Mouse (Mus musculus) adrenal gland, adult (tissue): Measurements from ENCODE around the gene Fndc3b.

Source experiments
- DNase-seq, 2 experiments: peaks; one replicate each; pipeline ENCODE4 v3.0.0; 2022 to 2023; ENCODE audit warnings: low spot score in 1 of 2; ENCODE audit not compliant: inconsistent age in 2 of 2

Fndc3b gene

DNA sequence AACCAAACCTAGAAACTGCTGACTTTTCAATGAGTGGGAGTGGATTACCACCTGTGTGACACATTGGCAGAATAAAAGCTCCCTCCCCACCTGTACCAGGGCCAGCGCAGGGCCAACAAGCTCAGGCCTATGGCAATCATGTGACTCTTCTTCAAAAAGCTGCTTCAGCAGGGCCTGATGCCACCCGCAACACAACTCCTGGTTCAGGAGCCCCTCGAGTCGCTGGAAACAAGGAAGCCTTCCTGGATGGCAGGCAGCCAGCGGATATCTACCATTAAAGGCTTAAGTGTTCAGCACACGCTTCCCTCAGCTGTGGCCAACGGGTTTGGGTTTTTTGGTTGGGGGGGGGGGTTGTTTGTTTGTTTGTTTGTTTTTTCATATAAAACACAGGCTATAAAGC is 37.4 kb downstream of the Fndc3b start:
- DNase-seq: no peak

- no peak for DNase-seq
Observed at GRCm38 (mm10) chr3:27670416-27670815, 40.7 kb downstream of the Fndc3b start.

GRCm38 (mm10) chr3:27667280-27667679 is 43.8 kb downstream of the Fndc3b start:
- DNase-seq: no peak

DNA sequence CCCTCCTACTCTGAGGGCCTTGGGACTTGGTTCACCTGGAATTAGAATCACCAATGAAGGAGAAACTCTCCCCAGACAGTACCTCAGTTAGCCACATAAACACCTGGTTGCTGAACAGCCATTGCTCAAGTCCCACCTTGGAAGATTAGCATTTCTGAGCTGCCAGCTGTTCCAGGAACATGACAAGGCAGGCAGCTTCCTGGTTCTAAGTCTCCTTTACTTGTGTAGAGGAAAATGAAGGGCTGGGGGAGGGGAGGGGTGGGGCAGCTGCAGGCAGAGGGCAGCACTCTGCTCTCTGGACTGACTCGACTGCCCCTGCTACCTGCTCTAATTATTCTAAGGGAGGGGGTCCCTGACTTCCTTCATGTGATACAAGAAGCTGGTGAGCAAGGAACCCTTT is 45.8 kb downstream of the Fndc3b start:
- DNase-seq: no peak

DNA sequence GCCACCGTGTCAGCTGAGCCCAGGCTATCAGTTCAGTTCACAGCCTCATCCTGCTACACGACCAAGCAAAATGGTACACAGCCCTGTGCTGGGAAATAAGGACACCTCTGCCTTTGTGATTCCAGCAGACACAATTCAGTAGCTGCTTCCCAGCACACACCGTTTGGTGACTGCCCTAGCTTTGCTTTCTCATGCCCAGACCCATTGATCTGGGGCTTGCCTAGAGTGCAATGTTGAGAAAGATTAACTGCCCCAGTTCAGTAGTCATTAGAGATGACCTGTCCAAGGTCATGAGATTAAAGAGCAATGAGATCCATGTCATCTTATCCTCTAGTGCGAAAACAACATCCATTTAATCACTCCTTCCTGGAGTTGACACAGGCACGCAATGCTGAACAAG is 47.9 kb downstream of the Fndc3b start:
- peak in 1 of 2 experiments; percentile 81 for DNase-seq

DNA sequence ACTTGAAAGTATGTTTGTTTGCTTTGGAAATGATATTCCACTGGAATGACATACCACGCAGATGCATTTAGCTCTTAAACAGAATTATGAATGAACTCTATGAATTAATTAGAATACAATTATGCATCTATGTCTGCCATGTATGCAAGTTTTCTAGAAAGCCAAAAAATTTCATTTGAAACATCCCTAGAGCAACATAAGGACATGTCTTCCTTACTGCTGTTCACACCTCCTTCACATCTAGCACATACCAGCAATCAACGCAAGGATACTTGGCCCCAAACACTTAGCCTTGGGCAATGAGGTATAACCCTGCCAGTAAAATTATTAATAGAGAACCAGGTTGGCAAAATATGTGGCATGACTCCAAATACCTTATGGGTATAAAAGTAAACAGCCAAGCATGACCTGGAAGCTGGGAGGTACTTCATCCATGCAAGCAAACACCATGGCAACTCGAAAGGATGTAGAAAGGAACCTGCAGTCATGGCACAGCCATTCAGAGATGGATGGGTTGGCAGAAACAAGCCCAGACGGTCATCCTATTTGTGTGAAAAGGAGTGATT is 52.8 kb downstream of the Fndc3b start:
- no peak for DNase-seq

GRCm38 (mm10) chr3:27656764-27657390 is 54.2 kb downstream of the Fndc3b start:
- DNase-seq: peak; percentile 77 to 88

- peak; percentile 56 to 84 for DNase-seq
Observed at GRCm38 (mm10) chr3:27655673-27656072, 55.4 kb downstream of the Fndc3b start.

GRCm38 (mm10) chr3:27655042-27655441 is 56.1 kb downstream of the Fndc3b start:
- DNase-seq: no peak

DNA sequence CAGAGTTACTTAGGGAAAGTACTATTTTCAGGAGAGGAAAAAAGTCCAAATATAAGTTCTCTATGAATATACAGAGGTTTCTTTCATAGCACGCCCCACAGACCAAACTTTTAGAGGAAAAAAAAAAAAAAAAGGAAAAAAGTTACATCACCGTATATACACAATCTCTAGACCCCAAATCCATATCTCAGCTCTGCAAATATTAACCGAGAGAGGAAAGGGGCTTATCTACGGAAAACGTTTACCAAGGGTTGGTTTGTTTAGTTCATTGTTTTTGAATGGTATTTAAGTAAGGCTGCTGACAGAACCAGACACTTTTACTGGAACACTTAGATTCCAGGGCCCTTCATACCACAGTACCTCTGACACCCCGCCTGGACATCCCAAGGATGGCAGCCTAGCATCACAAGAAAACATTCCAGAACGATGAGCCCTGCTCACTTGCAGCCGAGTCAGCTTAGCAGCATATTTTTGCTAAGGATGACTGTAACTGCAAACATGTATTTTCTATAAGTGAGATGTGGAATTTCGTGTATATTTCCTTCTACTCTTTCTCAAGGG is 58.6 kb downstream of the Fndc3b start:
- no peak for DNase-seq

- DNase-seq: no peak
Observed at GRCm38 (mm10) chr3:27651731-27652130, 59.4 kb downstream of the Fndc3b start.

- DNase-seq: no peak
Observed at GRCm38 (mm10) chr3:27650083-27650482, 61.0 kb downstream of the Fndc3b start.

- no peak for DNase-seq
Observed at GRCm38 (mm10) chr3:27649316-27649715, 61.8 kb downstream of the Fndc3b start.

- peak; percentile 36 to 71 for DNase-seq
Observed at GRCm38 (mm10) chr3:27642381-27642780, 68.7 kb downstream of the Fndc3b start.

- peak; percentile 45 to 79 for DNase-seq
Observed at GRCm38 (mm10) chr3:27639701-27640100, 71.4 kb downstream of the Fndc3b start.

GRCm38 (mm10) chr3:27637046-27637661 is 74.0 kb downstream of the Fndc3b start:
- no peak for DNase-seq

GRCm38 (mm10) chr3:27635776-27636175 is 75.3 kb downstream of the Fndc3b start:
- no peak for DNase-seq

- no peak for DNase-seq
Observed at GRCm38 (mm10) chr3:27632880-27633279, 78.2 kb downstream of the Fndc3b start.

GRCm38 (mm10) chr3:27631112-27631511 is 80.0 kb downstream of the Fndc3b start:
- DNase-seq: peak; percentile 50 to 72

DNA sequence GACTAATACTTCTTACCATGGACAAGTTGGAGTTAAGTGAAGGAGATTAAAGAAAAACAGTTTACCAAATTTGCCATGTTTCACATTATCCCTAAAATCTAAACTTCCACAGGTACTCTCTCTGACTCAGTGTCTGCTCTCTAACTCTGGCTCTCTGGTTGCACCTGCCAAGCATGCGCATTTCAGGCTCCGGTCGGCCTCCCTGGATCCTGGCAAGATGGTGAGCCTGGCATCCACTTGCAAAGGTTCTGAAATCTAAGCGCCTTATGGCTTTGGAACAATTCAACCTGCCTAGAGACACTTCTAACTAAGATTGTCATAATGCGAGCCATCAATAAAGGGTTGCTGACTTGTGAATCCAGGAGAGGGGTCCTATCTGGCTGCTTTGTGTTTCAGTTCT is 81.4 kb downstream of the Fndc3b start:
- no peak for DNase-seq

GRCm38 (mm10) chr3:27626301-27626700 is 84.8 kb downstream of the Fndc3b start:
- DNase-seq: no peak

DNA sequence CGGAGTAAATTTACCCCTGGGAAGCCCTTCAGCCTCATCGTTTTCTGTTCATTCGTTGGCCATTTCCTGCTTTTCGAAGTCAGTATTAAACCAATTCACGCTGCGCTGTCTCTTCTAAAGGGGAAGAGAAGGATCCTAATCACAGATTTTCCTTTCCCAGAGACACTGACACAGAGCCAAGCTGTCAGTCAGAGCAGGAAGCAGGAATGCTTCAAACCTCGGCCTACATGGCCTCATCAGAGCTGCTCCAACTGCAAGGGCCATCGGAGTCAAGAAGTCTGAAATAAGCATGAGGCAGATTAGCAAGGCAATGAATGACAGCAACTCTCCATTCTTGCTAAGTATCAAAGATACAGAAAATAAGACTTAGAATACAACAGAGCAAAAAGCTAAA is 85.5 kb downstream of the Fndc3b start:
- no peak for DNase-seq
